Mouse (Mus musculus) liver, embryonic 16.5 days (tissue): ENCODE results near the gene Gm5148. TPM values are rescaled to one million over a fixed set of nuclear protein-coding genes. Genes with fewer than 3 reads are reported as not detected.

Source experiments
- ATAC-seq: fragments of 200-750 bp; cut with Nextera tagmentation; 2 replicates; pipeline ENCODE4 v1.8.0; 2017; ENCODE audit warnings: low read depth, mild to moderate bottlenecking, moderate number of reproducible peaks, moderate library complexity
- H3K27ac ChIP-seq: fragments of 300-500 bp; sonication (generic); 2 replicates; pipeline ENCODE4 v1.5.1; 2014; ENCODE audit warnings: mild to moderate bottlenecking, low read length
- H3K27me3 ChIP-seq: fragments of 300-500 bp; sonication (generic); 2 replicates; pipeline ENCODE4 v1.6.1; 2014; ENCODE audit warnings: low read depth, low read length, mixed read lengths; ENCODE audit not compliant: control insufficient read depth, insufficient read depth
- H3K36me3 ChIP-seq: fragments of 300-500 bp; sonication (generic); 2 replicates; pipeline ENCODE4 v1.6.1; 2014; ENCODE audit warnings: mild to moderate bottlenecking; ENCODE audit not compliant: control insufficient read depth, insufficient read depth
- H3K4me1 ChIP-seq: fragments of 300-500 bp; sonication (generic); 2 replicates; pipeline ENCODE4 v1.6.1; 2014; ENCODE audit warnings: low read depth, low read length, mixed read lengths; ENCODE audit not compliant: control insufficient read depth
- H3K4me2 ChIP-seq: fragments of 300-500 bp; sonication (generic); 2 replicates; pipeline ENCODE4 v1.6.1; 2014; ENCODE audit warnings: low read depth, low read length, mixed read lengths
- H3K4me3 ChIP-seq: fragments of 300-500 bp; sonication (generic); 2 replicates; pipeline ENCODE4 v1.5.1; 2014; ENCODE audit warnings: low read depth, mild to moderate bottlenecking, low read length
- H3K9ac ChIP-seq: fragments of 300-500 bp; sonication (generic); 2 replicates; pipeline ENCODE4 v1.6.1; 2014; ENCODE audit warnings: low read depth, low read length
- H3K9me3 ChIP-seq: fragments of 300-500 bp; sonication (generic); replicated peaks from 2 replicates; pipeline ENCODE4 v1.6.1; 2016; ENCODE audit warnings: low read length; ENCODE audit not compliant: control insufficient read depth
- WGBS: fragments of 180-500 bp; shearing (Covaris S2); extraction: QIAGEN DNeasy Blood & Tissue Kit; methylation state at CpG from one replicate; pipeline ENCODE4 v1.1.7; 2014; ENCODE audit not compliant: insufficient replicate concordance; 5-methylcytosine and 5-hydroxymethylcytosine counted together
- polyA plus RNA-seq: library from polyadenylated mRNA; unstranded; fragments of >200 nt; fragmentation: Nextera tagmentation; extraction: Ambion mirVana; gene quantifications from 2 replicates; pipeline ENCODE4 v1.2.1, GENCODE M21; 2015

Gm5148 gene
- polyA plus RNA-seq = 2.6 and 2.9 TPM in 2 replicates

- no peak within 1 kb of the TSS for H3K9ac ChIP-seq
- WGBS = 6% methylated on average over 24 of the region's 24 CpGs
- peak; percentile 76 for ATAC-seq
These were observed at the start of gene Gm5148 for GRCm38 (mm10) chr3:37724171-37724804. Gene Gm5148 (minus strand): TSS chr3:37724490.

GRCm38 (mm10) chr3:37770951-37771350 is 46.7 kb upstream of the Gm5148 start:
- Histone ChIP-seq H3K9ac (no peak overlapping the region), H3K4me2 (no peak overlapping the region), H3K4me3 (no peak overlapping the region), H3K9me3 (no peaks in the 10 kb centered on the region), H3K27me3 (no peaks in the 10 kb centered on the region), H3K36me3 (no peaks in the 10 kb centered on the region), H3K4me1 (no peaks in the 10 kb centered on the region; the same call in 1 of the 2 replicates), H3K27ac (no peak overlapping the region)
- ATAC-seq = no peak

More at GRCm38 (mm10) chr3:37724171-37724804, at the start of gene Gm5148:
- H3K9me3 ChIP-seq = no peaks in the 10 kb centered on the region
- peaks cover 11% of the 10 kb centered on the region for H3K4me1 ChIP-seq
- H3K27me3 ChIP-seq = peaks cover 23% of the 10 kb centered on the region
- H3K4me2 ChIP-seq = peak within 1 kb of the TSS; percentile 49
- peak within 1 kb of the TSS; percentile 42 for H3K4me3 ChIP-seq
- peak within 1 kb of the TSS; percentile 72 for H3K27ac ChIP-seq
- H3K36me3 ChIP-seq = no peaks in the 10 kb centered on the region

- H3K27me3 ChIP-seq = no peaks in the 10 kb centered on the region
- no peak overlapping the region for H3K9ac ChIP-seq
- H3K4me3 ChIP-seq = no peak overlapping the region
- no peak overlapping the region for H3K4me2 ChIP-seq
- H3K36me3 ChIP-seq = no peaks in the 10 kb centered on the region
- H3K9me3 ChIP-seq = no peaks in the 10 kb centered on the region
- no peak overlapping the region for H3K27ac ChIP-seq
- WGBS = 10% methylated on average over 5 of the region's 5 CpGs
- ATAC-seq = peak; percentile 71
- no peaks in the 10 kb centered on the region; the same call in 1 of the 2 replicates for H3K4me1 ChIP-seq
These were observed 45.0 kb upstream of the Gm5148 start for GRCm38 (mm10) chr3:37769268-37769756.

GRCm38 (mm10) chr3:37767147-37768015 is 43.1 kb upstream of the Gm5148 start:
- no peak overlapping the region for H3K4me2 ChIP-seq

GRCm38 (mm10) chr3:37766628-37767027 is 42.3 kb upstream of the Gm5148 start:
- WGBS = 61% methylated on average over 4 of the region's 4 CpGs
- Histone ChIP-seq H3K9me3 (no peaks in the 10 kb centered on the region), H3K4me2 (no peak overlapping the region), H3K9ac (no peak overlapping the region), H3K27ac (no peak overlapping the region), H3K27me3 (no peaks in the 10 kb centered on the region), H3K36me3 (no peaks in the 10 kb centered on the region), H3K4me3 (no peak overlapping the region), H3K4me1 (no peaks in the 10 kb centered on the region; the same call in 1 of the 2 replicates)
- no peak for ATAC-seq

More at GRCm38 (mm10) chr3:37767147-37768015, 43.1 kb upstream of the Gm5148 start:
- 60% methylated on average over 12 of the region's 12 CpGs for WGBS
- Histone ChIP-seq H3K27ac (no peak overlapping the region), H3K4me3 (no peak overlapping the region), H3K4me1 (no peaks in the 10 kb centered on the region; the same call in 1 of the 2 replicates), H3K9me3 (no peaks in the 10 kb centered on the region), H3K27me3 (no peaks in the 10 kb centered on the region), H3K36me3 (no peaks in the 10 kb centered on the region), H3K9ac (no peak overlapping the region)
- ATAC-seq = no peak

- Histone ChIP-seq H3K27me3 (no peaks in the 10 kb centered on the region), H3K4me2 (no peak overlapping the region), H3K4me1 (no peaks in the 10 kb centered on the region; the same call in 1 of the 2 replicates), H3K9ac (no peak overlapping the region), H3K36me3 (no peaks in the 10 kb centered on the region), H3K9me3 (no peaks in the 10 kb centered on the region), H3K4me3 (no peak overlapping the region), H3K27ac (no peak overlapping the region)
- WGBS = 69% methylated on average over 5 of the region's 5 CpGs
- no peak for ATAC-seq
These were observed 41.7 kb upstream of the Gm5148 start for GRCm38 (mm10) chr3:37765971-37766370.

- H3K9ac ChIP-seq = no peak overlapping the region
- 38% methylated on average over 3 of the region's 3 CpGs for WGBS
- H3K4me2 ChIP-seq = no peak overlapping the region
- no peak overlapping the region for H3K27ac ChIP-seq
- no peak overlapping the region for H3K4me3 ChIP-seq
- H3K27me3 ChIP-seq = no peaks in the 10 kb centered on the region
- no peak for ATAC-seq
- no peaks in the 10 kb centered on the region; the same call in none of the 2 replicates for H3K4me1 ChIP-seq
- H3K36me3 ChIP-seq = no peaks in the 10 kb centered on the region
- no peaks in the 10 kb centered on the region for H3K9me3 ChIP-seq
These were observed 41.0 kb upstream of the Gm5148 start for GRCm38 (mm10) chr3:37765275-37765674.

- H3K9me3 ChIP-seq = no peaks in the 10 kb centered on the region
- no peak overlapping the region for H3K9ac ChIP-seq
- H3K4me2 ChIP-seq = no peak overlapping the region
- no peak overlapping the region for H3K27ac ChIP-seq
- peaks cover 10% of the 10 kb centered on the region for H3K4me1 ChIP-seq
- no peak for ATAC-seq
- no peak overlapping the region for H3K4me3 ChIP-seq
- H3K36me3 ChIP-seq = no peaks in the 10 kb centered on the region
- WGBS = 28% methylated on average over 3 of the region's 3 CpGs
- H3K27me3 ChIP-seq = no peaks in the 10 kb centered on the region
These were observed 38.0 kb upstream of the Gm5148 start for GRCm38 (mm10) chr3:37762303-37762702.

- Histone ChIP-seq H3K27me3 (no peaks in the 10 kb centered on the region), H3K4me1 (peaks cover 13% of the 10 kb centered on the region), H3K4me3 (no peak overlapping the region), H3K27ac (no peak overlapping the region), H3K36me3 (no peaks in the 10 kb centered on the region), H3K9ac (no peak overlapping the region), H3K9me3 (no peaks in the 10 kb centered on the region), H3K4me2 (no peak overlapping the region)
- no peak for ATAC-seq
- WGBS = 31% methylated on average over 5 of the region's 5 CpGs
These were observed 37.5 kb upstream of the Gm5148 start for GRCm38 (mm10) chr3:37761741-37762140.
